Mouse (Mus musculus) cerebellum, adult 11 months (tissue): ENCODE results near the gene Amer2.

Experiments used
- DNase-seq: peaks from one replicate; pipeline ENCODE4 v3.0.0; 2022

Amer2 gene

DNA sequence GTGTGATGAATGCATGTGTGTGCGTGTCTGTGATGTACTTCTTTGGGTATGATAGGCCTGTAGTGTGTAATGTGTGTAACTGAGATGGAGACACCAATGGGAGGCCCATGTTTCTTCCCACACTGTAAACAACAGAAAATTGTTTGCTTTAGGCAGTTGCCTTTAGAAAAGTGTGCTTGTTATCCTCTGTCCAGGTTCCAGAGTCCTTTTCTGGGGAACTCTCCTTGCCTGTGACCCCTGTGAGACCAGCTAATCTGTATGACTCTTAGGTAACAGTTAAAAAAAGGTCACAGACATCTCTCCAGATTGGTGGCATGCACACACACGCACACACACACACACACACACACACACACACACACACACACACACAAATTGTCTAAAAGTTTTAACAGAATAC lies 15.3 kb downstream of the Amer2 start:
- DNase-seq, result no peak

GRCm38 (mm10) chr14:60392202-60392601 lies 19.1 kb downstream of the Amer2 start:
- DNase-seq, result no peak

GRCm38 (mm10) chr14:60397321-60397720 lies 24.3 kb downstream of the Amer2 start:
- DNase-seq, result no peak

DNA sequence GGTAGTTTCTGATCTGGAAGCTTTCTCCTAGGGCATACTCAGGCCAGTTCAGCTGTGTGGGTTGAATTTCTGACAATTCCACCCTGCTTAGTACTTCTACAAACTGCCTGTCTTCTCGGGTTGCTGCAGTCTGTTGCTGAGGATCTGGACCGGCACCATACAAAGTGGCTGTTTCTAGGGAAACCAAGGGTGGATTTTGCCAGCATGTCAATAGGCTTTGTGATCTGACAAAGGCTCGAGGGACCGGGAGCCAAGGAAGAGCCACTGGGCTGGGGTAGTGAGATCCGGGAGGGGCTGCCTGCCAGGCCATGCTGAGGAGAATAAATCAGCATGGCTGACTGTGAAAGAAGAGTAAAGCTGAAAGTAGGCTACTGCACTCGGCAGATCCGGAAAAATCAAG lies 25.8 kb downstream of the Amer2 start:
- DNase-seq, result no peak

DNA sequence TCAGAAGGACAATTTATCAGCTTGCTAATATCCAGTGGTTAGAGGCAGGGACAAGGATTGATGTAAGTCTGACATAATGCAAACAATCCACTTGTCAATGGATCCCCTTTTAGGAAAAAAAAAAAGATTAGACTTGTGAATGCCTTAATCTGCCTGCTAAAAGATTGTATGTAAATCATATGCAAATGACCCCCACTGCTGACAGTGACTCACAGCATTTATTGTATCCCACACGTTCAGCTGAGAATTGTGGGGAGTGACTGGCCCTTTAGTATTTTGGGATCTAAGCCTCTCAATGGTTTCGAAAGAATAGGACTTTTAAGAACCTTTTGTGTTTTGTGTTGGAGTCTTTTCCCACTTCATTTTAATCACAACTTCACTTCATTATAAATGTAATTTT lies 30.2 kb downstream of the Amer2 start:
- no peak for DNase-seq

- no peak for DNase-seq
Observed at GRCm38 (mm10) chr14:60405829-60406228, 32.8 kb downstream of the Amer2 start.

DNA sequence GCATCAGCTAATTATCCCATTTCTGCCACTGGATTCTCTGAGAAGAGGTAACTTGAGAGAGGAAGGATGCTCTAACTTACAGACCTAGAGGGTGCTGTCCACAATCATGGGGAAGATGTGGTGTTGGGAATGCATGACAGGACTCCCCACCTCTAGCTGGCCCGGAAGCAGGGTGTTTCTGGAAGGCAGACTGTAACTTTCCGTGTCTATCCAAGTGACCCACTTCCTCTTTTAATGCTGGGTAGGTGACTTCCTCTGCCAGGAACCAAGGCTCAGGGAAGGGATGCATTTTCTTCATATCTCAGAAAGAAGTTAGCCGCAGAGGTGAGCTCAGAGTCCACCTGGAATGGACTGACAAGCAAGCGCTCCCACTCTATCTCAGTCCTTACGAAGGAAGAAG lies 33.5 kb downstream of the Amer2 start:
- no peak for DNase-seq

DNA sequence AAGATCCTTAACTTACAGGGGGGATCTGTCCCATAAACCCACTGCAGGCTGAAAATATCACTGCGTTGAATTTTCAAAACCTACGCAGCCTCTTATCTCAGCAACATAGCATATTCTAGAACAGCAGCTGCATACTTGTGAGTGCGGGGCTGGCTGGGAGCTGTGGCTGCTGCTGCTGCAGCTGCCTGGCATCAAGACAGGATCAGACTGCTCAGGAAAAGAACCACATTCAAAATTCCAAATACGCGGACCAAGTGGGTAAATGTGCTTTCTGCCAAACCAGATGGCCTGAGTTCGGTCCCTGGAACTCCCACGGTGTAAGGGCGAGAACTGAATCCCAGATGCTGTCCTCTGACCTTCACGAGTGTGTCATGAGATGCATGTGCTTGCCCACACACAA lies 34.3 kb downstream of the Amer2 start:
- no peak for DNase-seq

- DNase-seq, result peak; percentile 29
Observed at GRCm38 (mm10) chr14:60409702-60410491, 36.8 kb downstream of the Amer2 start.

DNA sequence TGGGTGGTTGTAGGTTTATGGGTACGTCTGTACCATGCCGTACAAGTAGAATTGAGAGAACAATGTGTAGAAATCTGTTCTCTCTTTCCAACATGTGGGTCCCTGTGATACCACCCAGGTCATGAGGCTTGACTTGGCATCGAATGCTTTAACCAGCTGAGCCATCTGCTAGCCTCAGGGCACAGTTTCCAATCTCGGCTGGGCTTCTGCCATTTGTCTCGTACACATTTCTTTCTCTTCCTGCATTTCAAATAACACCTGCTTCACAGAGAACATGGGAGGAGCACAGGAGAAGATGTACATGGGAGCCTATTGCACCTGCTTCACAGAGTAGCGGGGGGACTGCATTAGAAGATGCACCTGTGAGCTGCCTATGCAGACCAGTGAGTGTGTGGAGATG lies 38.2 kb downstream of the Amer2 start:
- DNase-seq, result peak; percentile 70

DNA sequence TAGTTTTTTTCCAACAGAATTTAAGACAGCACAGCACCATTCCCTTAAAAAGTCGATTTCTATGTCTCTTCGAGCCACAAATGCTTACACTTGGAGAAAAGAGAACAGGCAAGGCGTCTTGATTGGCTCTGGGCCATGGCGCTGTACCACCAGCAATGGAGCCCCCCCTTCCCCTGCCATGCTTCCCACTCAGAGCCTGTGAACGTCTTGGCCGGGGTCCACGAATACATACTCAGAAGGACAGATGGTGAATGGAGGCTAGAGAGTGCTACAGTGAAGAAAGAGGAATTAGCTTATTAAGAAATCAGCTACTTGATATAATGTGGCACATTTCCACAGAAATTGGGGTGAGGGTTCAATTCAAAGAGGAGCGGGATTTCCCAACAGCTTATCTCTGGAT lies 41.6 kb downstream of the Amer2 start:
- DNase-seq, result peak; percentile 65

DNA sequence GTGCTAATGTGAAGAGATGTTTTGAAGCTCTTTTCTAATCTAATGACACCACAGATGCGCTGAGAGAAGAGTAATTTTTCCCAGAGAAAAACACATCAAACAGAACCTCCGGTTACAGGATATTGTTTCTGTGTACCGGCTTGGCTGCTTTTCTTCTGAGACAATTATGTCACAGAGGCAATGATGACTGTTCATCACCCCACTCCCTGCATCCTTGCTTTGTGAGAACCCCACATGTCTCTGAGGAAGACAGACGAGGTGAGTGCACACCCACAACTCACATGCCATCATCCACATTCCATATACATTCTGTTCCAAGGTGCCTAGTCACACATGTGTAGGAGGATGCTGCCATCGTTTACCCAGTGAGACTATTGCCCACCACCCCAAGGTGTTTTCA lies 44.9 kb downstream of the Amer2 start:
- DNase-seq, result no peak

- no peak for DNase-seq
Observed at GRCm38 (mm10) chr14:60422920-60423319, 49.9 kb downstream of the Amer2 start.

- no peak for DNase-seq
Observed at GRCm38 (mm10) chr14:60424174-60424573, 51.1 kb downstream of the Amer2 start.

- DNase-seq, result no peak
Observed at GRCm38 (mm10) chr14:60425553-60425952, 52.5 kb downstream of the Amer2 start.

DNA sequence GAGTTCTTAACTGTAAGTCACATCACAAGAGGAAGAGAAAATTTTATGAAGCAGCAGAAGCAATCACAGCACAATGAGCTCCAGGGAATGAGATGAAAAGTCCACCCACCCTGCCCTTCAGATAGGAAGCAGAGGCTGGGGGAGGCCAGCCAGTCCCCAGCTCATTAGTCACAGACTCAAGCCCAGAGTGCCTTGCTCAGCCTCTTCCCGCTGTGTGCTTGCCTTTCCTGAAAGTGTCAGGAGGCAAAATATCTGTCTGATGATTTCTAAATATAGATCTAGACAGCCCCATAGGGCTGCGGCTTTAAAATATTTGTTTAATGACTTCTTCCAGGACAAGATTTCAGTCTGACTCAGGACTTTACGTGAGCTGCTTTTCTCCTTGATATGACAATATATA lies 54.8 kb downstream of the Amer2 start:
- no peak for DNase-seq

DNA sequence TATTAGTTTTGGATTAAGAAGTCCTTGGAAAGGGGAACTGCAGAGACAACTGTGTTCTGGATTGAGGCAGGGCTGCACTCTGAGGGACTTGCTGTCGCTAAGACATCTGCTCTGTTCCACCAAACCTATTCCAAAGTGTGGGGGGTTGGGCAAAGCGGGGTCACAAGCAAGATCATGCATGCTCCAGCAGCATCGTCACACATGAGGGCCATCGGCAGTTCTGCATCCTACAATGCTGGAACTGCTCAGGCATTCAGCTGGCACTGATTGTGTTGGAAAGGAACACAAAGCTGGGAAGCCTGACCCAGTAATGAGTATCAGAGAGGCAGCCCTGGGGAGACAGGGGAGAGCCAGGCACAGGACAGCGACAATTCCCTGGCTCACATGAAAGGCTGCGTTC lies 56.5 kb downstream of the Amer2 start:
- peak; percentile 30 for DNase-seq

DNA sequence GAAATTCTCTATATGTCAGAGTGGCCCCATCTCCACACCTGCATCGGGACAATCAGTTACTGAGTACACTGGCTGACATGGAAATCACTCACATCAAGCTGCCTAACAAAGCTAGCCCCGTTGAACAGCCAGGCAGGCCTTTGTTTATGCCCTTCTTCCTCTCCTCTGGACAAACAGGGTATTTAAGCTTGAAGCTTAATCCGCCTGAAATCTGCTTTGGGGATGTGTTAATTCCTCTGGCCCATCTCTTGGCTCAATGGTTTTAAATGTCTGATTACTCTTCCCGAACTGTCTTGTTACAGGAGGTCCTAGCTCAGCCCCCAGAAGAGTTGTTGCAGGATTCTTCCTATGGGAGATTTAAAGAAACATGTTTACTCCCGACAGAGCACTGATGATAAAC lies 58.5 kb downstream of the Amer2 start:
- DNase-seq, result no peak

- no peak for DNase-seq
Observed at GRCm38 (mm10) chr14:60432136-60432535, 59.1 kb downstream of the Amer2 start.

DNA sequence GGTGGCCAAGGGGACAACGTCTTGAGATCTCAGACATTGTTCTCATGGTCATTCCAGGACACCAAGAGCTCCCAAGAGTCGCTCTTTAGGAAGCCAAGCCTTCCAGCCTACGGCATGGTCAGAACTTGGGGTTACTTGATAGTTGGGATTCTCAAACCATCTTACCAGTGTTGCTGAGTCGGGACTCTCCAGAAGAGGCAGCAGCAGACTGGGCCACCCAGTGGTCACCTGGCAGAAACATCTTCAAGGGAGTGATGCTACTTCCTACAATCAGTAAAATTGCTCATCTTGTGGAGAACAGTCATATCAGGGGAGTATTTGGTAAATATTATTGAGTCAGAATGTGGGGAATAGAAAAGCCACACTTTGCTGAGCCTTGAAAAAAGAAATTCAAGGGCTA lies 62.5 kb downstream of the Amer2 start:
- peak; percentile 40 for DNase-seq

GRCm38 (mm10) chr14:60436364-60436763 lies 63.3 kb downstream of the Amer2 start:
- no peak for DNase-seq
